Mouse (Mus musculus) MEL (cell line): ENCODE results near the gene Hspb6. TPM values are rescaled to one million over a fixed set of nuclear protein-coding genes. Genes with fewer than 3 reads are reported as not detected.

Experiments used
- DNase-seq: peaks from one replicate; pipeline ENCODE4 v3.0.0; 2011; ENCODE audit warnings: low read depth, low spot score
- H3K27ac ChIP-seq: 2 replicates; pipeline ENCODE4 v1.5.1; 2012; ENCODE audit warnings: low read depth, mild to moderate bottlenecking, control low read depth, low read length, moderate library complexity; ENCODE audit not compliant: control insufficient read depth
- H3K27me3 ChIP-seq, 2 experiments: fragments of 150-350 bp in 1 of 2; sonication (generic) in 1 of 2; 2 replicates each; pipeline ENCODE4 v1.6.1; 2012; ENCODE audit warnings: low read length in 2 of 2, mild to moderate bottlenecking in 2 of 2, improper control_type of control experiment in 1 of 2, moderate library complexity in 1 of 2; ENCODE audit not compliant: insufficient read depth in 2 of 2, control insufficient read depth in 1 of 2
- H3K36me3 ChIP-seq, 2 experiments: 2 replicates each; pipeline ENCODE4 v1.6.1; 2012 to 2014; ENCODE audit warnings: low read length in 2 of 2, improper control_type of control experiment in 1 of 2, inconsistent platforms in 1 of 2, mild to moderate bottlenecking in 1 of 2; ENCODE audit not compliant: insufficient read depth in 2 of 2, control insufficient read depth in 1 of 2
- H3K4me1 ChIP-seq, 2 experiments: fragments of 150-350 bp in 1 of 2; sonication (generic) in 1 of 2; 2 replicates each; pipeline ENCODE4 v1.6.1; 2012; ENCODE audit warnings: low read length in 2 of 2, improper control_type of control experiment in 1 of 2, mild to moderate bottlenecking in 1 of 2; ENCODE audit not compliant: insufficient read depth in 2 of 2, control insufficient read depth in 1 of 2
- H3K4me3 ChIP-seq, 2 experiments: fragments of 150-350 bp in 1 of 2; sonication (generic) in 1 of 2; 2 replicates each; pipeline ENCODE4 v1.5.1; 2012; ENCODE audit warnings: low read depth in 2 of 2, low read length in 2 of 2, mild to moderate bottlenecking in 2 of 2, moderate library complexity in 2 of 2, control low read depth in 1 of 2, improper control_type of control experiment in 1 of 2; ENCODE audit not compliant: control insufficient read depth in 1 of 2, insufficient read depth in 1 of 2
- H3K79me2 ChIP-seq: 2 replicates; pipeline ENCODE4 v1.6.1; 2012; ENCODE audit warnings: mild to moderate bottlenecking, low read length, moderate library complexity; ENCODE audit not compliant: control insufficient read depth, poor library complexity, insufficient read depth
- H3K9ac ChIP-seq: 2 replicates; pipeline ENCODE4 v1.6.1; 2012; ENCODE audit warnings: low read depth, mild to moderate bottlenecking, control low read depth, low read length, moderate library complexity; ENCODE audit not compliant: control insufficient read depth, poor library complexity, severe bottlenecking
- H3K9me3 ChIP-seq: fragments of 150-350 bp; sonication (generic); replicated peaks from 2 replicates; pipeline ENCODE4 v1.6.1; 2012; ENCODE audit warnings: mild to moderate bottlenecking, low read length, improper control_type of control experiment, moderate library complexity; ENCODE audit not compliant: insufficient read depth
- BHLHE40 ChIP-seq: IDR thresholded peaks from 2 replicates; pipeline ENCODE4 v1.6.1; 2012; ENCODE audit warnings: low read depth, mild to moderate bottlenecking, inconsistent platforms, low read length, improper control_type of control experiment, borderline replicate concordance
- CTCF ChIP-seq, 3 experiments: IDR thresholded peaks in 2 of 3; conservative IDR thresholded peaks in 1 of 3; 2 replicates each; pipeline ENCODE4 v1.5.1; 2011 to 2012; ENCODE audit warnings: low read length in 3 of 3, low read depth in 2 of 3, mild to moderate bottlenecking in 2 of 3, improper control_type of control experiment in 1 of 3, inconsistent platforms in 1 of 3, mixed read lengths in 1 of 3, moderate library complexity in 1 of 3; ENCODE audit not compliant: control insufficient read depth in 1 of 3, insufficient read depth in 1 of 3, poor library complexity in 1 of 3, severe bottlenecking in 1 of 3
- ELF1 ChIP-seq: IDR thresholded peaks from 2 replicates; pipeline ENCODE4 v1.6.1; 2014; ENCODE audit warnings: low read depth, mild to moderate bottlenecking, inconsistent platforms, low read length, improper control_type of control experiment, moderate library complexity
- EP300 ChIP-seq, 2 experiments: IDR thresholded peaks; 2 replicates each; pipeline ENCODE4 v1.6.1; 2011; ENCODE audit warnings: improper control_type of control experiment in 2 of 2, low read length in 2 of 2, low read depth in 1 of 2, mild to moderate bottlenecking in 1 of 2
- HCFC1 ChIP-seq: IDR thresholded peaks from 2 replicates; pipeline ENCODE4 v1.6.1; 2012; ENCODE audit warnings: low read depth, mild to moderate bottlenecking, inconsistent platforms, low read length, improper control_type of control experiment, moderate library complexity
- JUND ChIP-seq: IDR thresholded peaks from 2 replicates; pipeline ENCODE4 v1.6.1; 2011; ENCODE audit warnings: low read depth, mild to moderate bottlenecking, improper control_type of control experiment, low read length
- MAX ChIP-seq: IDR thresholded peaks from 2 replicates; pipeline ENCODE4 v1.6.1; 2011; ENCODE audit warnings: low read length, improper control_type of control experiment
- MAZ ChIP-seq: IDR thresholded peaks from 2 replicates; pipeline ENCODE4 v1.6.1; 2012; ENCODE audit warnings: low read depth, mild to moderate bottlenecking, inconsistent platforms, low read length, improper control_type of control experiment
- MEF2A ChIP-seq: IDR thresholded peaks from 2 replicates; pipeline ENCODE4 v1.6.1; 2014; ENCODE audit warnings: low read depth, mild to moderate bottlenecking, inconsistent platforms, low read length, improper control_type of control experiment; ENCODE audit not compliant: poor library complexity, insufficient replicate concordance, severe bottlenecking; ENCODE audit errors: extremely low read depth
- MXI1 ChIP-seq: IDR thresholded peaks from 2 replicates; pipeline ENCODE4 v1.6.1; 2011; ENCODE audit warnings: mild to moderate bottlenecking, low read depth, low read length, improper control_type of control experiment
- MYB ChIP-seq: IDR thresholded peaks from 2 replicates; pipeline ENCODE4 v1.6.1; 2011; ENCODE audit warnings: mild to moderate bottlenecking, low read depth, low read length, improper control_type of control experiment
- NELFE ChIP-seq: IDR thresholded peaks from 2 replicates; pipeline ENCODE4 v1.6.1; 2011; ENCODE audit warnings: low read depth, low read length, improper control_type of control experiment
- NRF1 ChIP-seq: IDR thresholded peaks from 2 replicates; pipeline ENCODE4 v1.6.1; 2014; ENCODE audit warnings: low read depth, mild to moderate bottlenecking, inconsistent platforms, low read length, improper control_type of control experiment, moderate library complexity; ENCODE audit not compliant: poor library complexity, insufficient read depth, severe bottlenecking
- POLR2A ChIP-seq, 2 experiments: IDR thresholded peaks; 2 replicates each; pipeline ENCODE4 v1.6.1; 2011 to 2012; ENCODE audit warnings: low read length in 2 of 2, mild to moderate bottlenecking in 2 of 2, control low read depth in 1 of 2, improper control_type of control experiment in 1 of 2, low read depth in 1 of 2, moderate library complexity in 1 of 2; ENCODE audit not compliant: control insufficient read depth in 1 of 2, insufficient read depth in 1 of 2, poor library complexity in 1 of 2
- POLR2AphosphoS2 ChIP-seq: IDR thresholded peaks from 2 replicates; pipeline ENCODE4 v1.6.1; 2011; ENCODE audit warnings: low read length, improper control_type of control experiment
- SIN3A ChIP-seq: IDR thresholded peaks from 2 replicates; pipeline ENCODE4 v1.6.1; 2012; ENCODE audit warnings: low read length, improper control_type of control experiment, inconsistent platforms
- TBP ChIP-seq: IDR thresholded peaks from 2 replicates; pipeline ENCODE4 v1.8.0; 2011; ENCODE audit warnings: low read depth, low read length, improper control_type of control experiment
- USF1 ChIP-seq: IDR thresholded peaks from 2 replicates; pipeline ENCODE4 v1.6.1; 2014; ENCODE audit warnings: low read depth, mild to moderate bottlenecking, inconsistent platforms, low read length, improper control_type of control experiment, moderate library complexity
- ZKSCAN1 ChIP-seq: IDR thresholded peaks from 2 replicates; pipeline ENCODE4 v1.6.1; 2012; ENCODE audit warnings: low read depth, mild to moderate bottlenecking, inconsistent platforms, low read length, improper control_type of control experiment, moderate library complexity
- ZMIZ1 ChIP-seq: IDR thresholded peaks from 2 replicates; pipeline ENCODE4 v1.6.1; 2012; ENCODE audit warnings: low read depth, mild to moderate bottlenecking, inconsistent platforms, low read length, improper control_type of control experiment, moderate library complexity
- polyA plus RNA-seq, 2 experiments: library from polyadenylated mRNA; stranded (reverse) in 1 of 2; unstranded in 1 of 2; fragments of >175 nt in 1 of 2; fragments of >200 nt in 1 of 2; gene quantifications; 2 replicates each; pipeline versions ENCODE4 v1.2.1 to v1.2.4; 2012; ENCODE audit warnings: low replicate concordance in 2 of 2, low read depth in 1 of 2; ENCODE audit not compliant: insufficient read length in 2 of 2, insufficient read depth in 1 of 2, missing spikeins in 1 of 2
- total RNA-seq: library from RNA; depleted of rRNA; stranded (reverse); fragments of 300-350 nt; gene quantifications from 2 replicates; pipeline ENCODE4 v1.2.3, GENCODE M21; 2012

Gene Hspb6
- total and polyA plus RNA-seq, 3 experiments, result 1.5 to 12.4 TPM; not detected in 1

GRCm38 (mm10) chr7:30534633-30535577 is 17.1 kb upstream of the Hspb6 start, which contains the start of gene Arhgap33:
Arhgap33 (minus strand) TSS chr7:30535060.
- DNase-seq, result peak; percentile 98
- no peak for TF ChIP-seq POLR2AphosphoS2
- TF ChIP-seq SIN3A, result peak; percentile 69
- TF ChIP-seq POLR2A (IDR thresholded peaks at IDR 0.05; ENCODE audit: control insufficient read depth in 1 of 2, insufficient read depth in 1 of 2, low read depth in 1 of 2, low read length in 2 of 2, poor library complexity in 1 of 2), result peak in 1 of 2 experiments; percentile 75; a peak in 2 of 4 replicates
- peak; percentile 17; the same call in 1 of the 2 replicates for TF ChIP-seq ELF1
- TF ChIP-seq CTCF (IDR thresholded peaks at IDR 0.05 in 2 of 3, conservative IDR thresholded peaks at IDR 0.05 in 1 of 3; ENCODE audit: control insufficient read depth in 1 of 3, insufficient read depth in 1 of 3, low read depth in 2 of 3, low read length in 3 of 3, poor library complexity in 1 of 3, severe bottlenecking in 1 of 3), result no peak
- TF ChIP-seq ZMIZ1, result peak; percentile 48; the same call in 1 of the 2 replicates
- TF ChIP-seq MAX, result peak; percentile 68
- TF ChIP-seq USF1, result peak; percentile 31; the same call in 1 of the 2 replicates
- 0 out of 2 replicates have a peak, but pooled peaks have one; percentile 21 for TF ChIP-seq NRF1
- peak; percentile 53 for TF ChIP-seq NELFE
- TF ChIP-seq HCFC1, result peak; percentile 49; the same call in 1 of the 2 replicates
- TF ChIP-seq MXI1, result peak; percentile 59
- TF ChIP-seq MEF2A, result no peak
- no peak for TF ChIP-seq JUND
- peak; percentile 95; the same call in 1 of the 2 replicates for TF ChIP-seq MAZ
- TF ChIP-seq EP300 (IDR thresholded peaks at IDR 0.05; ENCODE audit: low read depth in 1 of 2, low read length in 2 of 2), result peak; percentile 26 to 55; a peak in 2 of 4 replicates
- TF ChIP-seq MYB, result peak; percentile 82
- TF ChIP-seq TBP, result peak; percentile 38; the same call in 1 of the 2 replicates
- 0 out of 2 replicates have a peak, but pooled peaks have one; percentile 2 for TF ChIP-seq BHLHE40
- no peak for TF ChIP-seq ZKSCAN1
- Histone ChIP-seq H3K4me1 (peaks cover 0 to 15% of the 10 kb centered on the region in 2 experiments; a peak in 2 of 4 replicates), H3K4me3 (peak within 1 kb of the TSS; percentile 85 to 96), H3K9ac (peak within 1 kb of the TSS; percentile 92), H3K79me2 (no peaks in the 10 kb centered on the region; the same call in 1 of the 2 replicates), H3K36me3 (peaks cover 0 to 13% of the 10 kb centered on the region in 2 experiments; a peak in 2 of 4 replicates), H3K27ac (peak within 1 kb of the TSS; percentile 82), H3K9me3 (no peaks in the 10 kb centered on the region), H3K27me3 (no peaks in the 10 kb centered on the region)
